Mouse (Mus musculus) ZHBTc4 (cell line): Measurements from ENCODE around the gene Col19a1.

ENCODE experiments used
- DNase-seq: peaks from one replicate; pipeline ENCODE4 v3.0.0-alpha.2; 2011; ENCODE audit warnings: low read depth, low spot score

The Col19a1 gene

DNA sequence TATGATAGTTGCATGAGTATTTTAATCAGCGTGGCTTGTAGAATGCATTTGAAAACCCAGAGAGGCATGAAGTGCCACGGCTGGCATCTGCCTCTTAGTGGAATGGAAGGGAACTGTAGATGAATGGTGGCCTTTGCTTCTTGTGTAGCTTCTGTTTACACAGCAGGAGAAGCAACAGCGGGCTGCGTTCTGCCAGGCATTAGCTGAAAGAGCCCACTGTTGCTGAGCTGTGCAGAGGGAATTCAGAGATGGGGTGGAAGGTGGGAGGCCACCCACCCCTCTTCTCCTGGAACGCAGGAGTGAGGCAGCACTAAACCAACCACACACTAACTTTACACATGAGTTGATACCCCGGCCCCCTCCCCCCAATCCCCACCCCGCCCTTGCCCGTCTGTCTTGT lies 356.8 kb downstream of the Col19a1 start:
- DNase-seq: no peak

DNA sequence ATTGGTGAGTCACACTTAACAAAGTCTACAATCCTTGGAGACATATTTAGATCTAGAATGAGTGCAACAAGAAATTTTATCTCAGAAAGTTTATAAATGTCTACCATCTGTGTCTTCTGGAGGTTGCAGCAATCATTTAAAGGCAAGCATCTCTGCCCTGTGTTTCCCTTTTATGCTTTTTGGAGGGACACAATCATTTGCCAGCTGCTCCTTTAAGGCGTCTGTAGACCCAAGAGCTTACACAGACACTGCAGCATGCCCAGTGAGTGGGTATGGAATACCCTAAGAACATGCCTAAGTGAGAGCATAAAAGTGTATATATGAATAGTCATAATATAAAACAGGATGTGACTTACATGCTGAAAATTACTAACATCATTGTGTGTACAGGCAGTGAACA lies 357.7 kb downstream of the Col19a1 start:
- DNase-seq: no peak

DNA sequence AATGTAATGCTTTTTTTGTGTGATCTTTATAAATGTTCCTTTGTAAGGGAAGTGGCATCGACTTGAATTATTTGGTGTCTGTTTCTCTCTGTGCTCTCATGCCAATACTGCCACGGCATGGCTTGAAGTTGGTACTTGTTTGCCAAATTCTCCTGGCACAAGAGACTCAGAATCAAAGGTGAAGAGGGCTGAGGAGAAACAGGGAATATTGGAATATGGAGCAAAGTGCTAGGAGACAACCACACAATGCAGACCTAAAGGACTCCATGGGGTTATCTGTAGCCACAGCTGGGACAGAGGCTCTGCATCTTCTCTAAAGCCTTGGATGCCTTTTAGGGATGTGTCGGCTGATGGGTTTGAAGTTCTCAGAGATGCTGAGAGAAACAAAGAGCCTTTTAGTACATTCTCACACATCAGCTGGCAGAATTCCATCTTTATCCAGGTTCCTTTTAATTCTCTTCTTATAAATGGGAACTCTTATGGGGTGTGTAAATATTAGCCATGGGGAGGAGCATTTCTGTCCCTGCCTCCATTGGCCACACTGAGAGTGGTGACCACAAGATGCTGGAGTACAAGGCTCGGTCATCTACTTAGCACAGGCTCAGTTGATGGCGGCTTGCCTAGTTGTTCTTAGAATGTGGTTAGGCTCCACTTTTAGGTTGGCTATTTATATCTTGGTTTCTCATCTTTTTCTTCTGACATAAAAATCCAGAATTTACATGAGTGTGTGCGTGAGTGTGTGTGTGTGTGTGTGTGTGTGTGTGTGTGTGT lies 360.1 kb downstream of the Col19a1 start:
- no peak for DNase-seq

DNA sequence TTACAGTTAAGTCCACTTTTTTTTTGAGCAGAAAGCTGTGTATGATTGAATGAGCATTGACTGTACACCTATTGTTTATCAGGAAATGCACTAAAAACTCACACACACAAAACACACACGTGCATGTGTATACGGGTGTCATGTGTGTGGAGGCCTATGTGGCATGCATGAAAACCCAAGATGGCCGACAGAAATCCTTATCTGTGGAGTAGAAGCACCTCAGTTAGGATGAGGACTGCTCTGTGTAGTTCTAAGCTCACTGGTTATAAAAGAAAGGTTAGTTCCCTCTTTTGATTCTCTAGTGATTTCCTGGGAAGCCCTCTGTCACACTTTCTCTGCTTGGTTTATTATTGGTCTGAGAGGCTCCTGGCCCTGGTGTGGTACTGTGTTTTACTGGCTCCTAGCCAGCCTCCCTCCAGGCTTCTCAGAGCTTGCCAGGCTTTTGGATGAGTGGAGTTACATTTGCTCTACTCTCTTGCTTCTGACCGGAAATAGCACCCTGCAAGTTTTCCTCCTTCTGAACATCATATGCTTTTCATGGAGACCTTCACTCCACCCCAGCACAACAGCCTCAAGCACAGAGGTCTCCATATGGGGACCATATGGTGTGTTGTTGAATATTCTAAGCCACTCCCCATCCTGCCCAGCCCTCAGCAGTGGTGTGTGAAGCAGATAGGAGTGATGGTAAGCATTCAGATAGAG lies 361.3 kb downstream of the Col19a1 start:
- DNase-seq: no peak

DNA sequence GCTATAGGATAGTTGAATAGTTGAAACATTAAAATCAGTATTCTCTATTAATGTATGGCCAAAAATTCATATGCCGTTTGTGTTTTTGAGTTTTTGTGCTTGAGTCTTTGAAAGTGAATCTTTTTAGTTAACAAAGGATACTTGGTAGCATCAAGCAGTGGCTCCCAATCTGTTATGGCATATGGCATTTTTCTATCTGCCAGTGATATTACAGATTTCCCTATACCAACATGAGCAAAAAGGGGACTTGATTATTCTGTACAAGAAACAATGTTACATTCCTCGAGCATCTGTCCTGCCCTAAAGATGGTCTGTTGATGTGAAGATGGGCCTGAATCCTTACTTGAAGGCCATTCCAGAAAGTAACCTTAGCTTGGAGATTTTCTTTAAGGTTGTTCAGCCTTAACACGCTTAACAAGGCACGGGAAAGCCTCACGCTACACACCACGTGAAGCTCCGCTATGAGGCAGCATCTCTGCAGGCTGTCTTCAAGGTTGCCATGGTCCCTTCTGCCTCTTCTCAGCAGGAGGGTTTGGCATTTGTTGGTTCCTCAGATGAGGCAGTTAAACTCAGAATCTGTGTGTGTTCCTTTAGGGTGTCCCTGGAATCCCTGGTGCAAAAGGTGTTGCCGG lies 364.2 kb downstream of the Col19a1 start:
- DNase-seq: no peak

DNA sequence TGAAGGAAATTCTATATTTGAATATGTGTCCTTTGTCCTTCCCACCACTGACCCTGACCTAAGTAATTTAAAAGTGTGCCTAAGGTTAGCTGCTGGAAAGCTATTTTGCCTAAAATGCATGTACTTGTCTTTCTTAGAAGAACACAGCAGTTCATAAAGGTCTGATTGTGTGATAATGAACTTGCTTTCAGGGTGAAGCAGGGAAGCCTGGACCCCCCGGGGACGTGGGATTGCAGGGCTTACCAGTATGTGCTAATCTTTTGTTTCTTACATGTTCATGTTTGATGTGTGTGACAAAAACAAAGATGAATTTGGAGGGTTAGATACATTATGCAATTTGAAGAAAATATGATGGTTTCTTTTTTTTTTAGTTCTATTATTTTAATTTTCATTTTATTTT lies 365.0 kb downstream of the Col19a1 start:
- no peak for DNase-seq

DNA sequence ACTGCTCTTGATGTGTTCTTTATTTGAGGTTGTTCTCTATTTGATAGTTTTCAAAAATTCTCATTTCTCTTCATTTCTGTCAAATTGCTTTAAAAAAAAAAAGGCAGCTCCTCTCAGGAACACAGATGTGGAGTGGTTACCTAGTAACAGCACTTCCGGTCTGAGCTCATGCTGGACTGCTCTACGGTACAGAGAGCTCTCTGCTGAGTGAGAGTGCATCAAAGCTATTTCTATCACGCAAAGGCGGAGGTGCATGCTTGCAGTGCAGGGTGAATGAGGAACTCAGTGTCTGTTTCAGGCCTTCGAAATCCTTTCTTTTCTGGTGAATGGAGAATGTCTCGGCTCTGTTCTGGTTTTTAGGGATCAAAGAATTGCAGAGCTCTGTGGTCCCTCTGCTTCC lies 368.2 kb downstream of the Col19a1 start:
- DNase-seq: no peak
